Mouse (Mus musculus) olfactory bulb, adult 2 months (tissue): ENCODE data around the gene Sncg.

Experiments
- CTCF ChIP-seq: fragments of 200-500 bp; IDR thresholded peaks from 2 replicates; pipeline ENCODE4 v1.5.1; 2012; ENCODE audit warnings: low read depth, mild to moderate bottlenecking, low read length, moderate library complexity; ENCODE audit not compliant: insufficient read depth
- POLR2A ChIP-seq: fragments of 200-500 bp; IDR thresholded peaks from 2 replicates; pipeline ENCODE4 v1.6.1; 2012; ENCODE audit warnings: mild to moderate bottlenecking, low read depth, low read length, moderate library complexity; ENCODE audit not compliant: insufficient read depth

- TF ChIP-seq CTCF (no peak), POLR2A (no peak)
These were observed 1.4 kb upstream of the Sncg start for GRCm38 (mm10) chr14:34375941-34376340.
